Mouse (Mus musculus): ENCODE measurements around the gene Suds3. TPM values are rescaled to one million over a fixed set of nuclear protein-coding genes. Genes with fewer than 3 reads are reported as not detected.

Gene Suds3
- 24.1 and 26.6 TPM in 2 replicates for polyA plus RNA-seq (2015; fragmentation: Nextera tagmentation; extraction: Ambion mirVana)

DNA sequence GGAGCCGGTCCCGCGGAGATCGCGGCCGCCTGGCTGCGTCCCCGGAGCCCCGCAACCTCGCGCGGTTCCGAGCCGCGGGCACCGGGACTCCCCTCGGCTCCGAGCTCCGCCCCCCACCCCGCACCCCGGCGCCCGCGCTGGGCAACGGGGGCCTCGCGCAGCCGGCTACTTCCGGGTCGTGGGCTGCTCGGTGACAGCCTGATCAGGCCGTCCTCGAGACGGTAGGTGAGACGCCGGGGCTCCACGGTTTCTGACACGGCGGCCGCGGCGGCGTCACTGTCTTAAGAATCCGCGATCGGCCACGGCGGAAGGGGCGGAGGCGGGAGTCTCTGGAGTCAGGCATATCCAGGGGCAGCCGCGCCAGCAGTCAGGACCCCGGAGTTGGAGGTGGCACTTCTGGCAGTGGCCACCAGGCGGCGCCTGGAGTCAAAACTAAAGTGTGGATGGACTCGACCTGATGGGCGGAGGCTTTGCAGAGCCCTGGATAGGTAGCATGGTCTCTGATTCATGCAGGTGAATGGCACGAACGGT is at the start of gene Suds3:
Suds3 (minus strand) TSS at position 278 of the 531 bp plus-strand sequence.
- H3K9me3 ChIP-seq (replicated peaks; ENCODE audit: control insufficient read depth, low read length): no peaks in the 10 kb centered on the region
- peak; percentile 67 for ATAC-seq (ENCODE audit: low read depth)
- H3K4me3 ChIP-seq (ENCODE audit: low read depth, low read length): peak within 1 kb of the TSS; percentile 93
- H3K27me3 ChIP-seq (ENCODE audit: control insufficient read depth, insufficient read depth, low read depth, low read length): no peaks in the 10 kb centered on the region
- H3K4me2 ChIP-seq (ENCODE audit: low read depth, low read length): peak within 1 kb of the TSS; percentile 73
- peaks cover 18% of the 10 kb centered on the region for H3K36me3 ChIP-seq (ENCODE audit: control insufficient read depth, insufficient read depth)
- H3K9ac ChIP-seq (ENCODE audit: low read depth, low read length): peak within 1 kb of the TSS; percentile 91
- peak within 1 kb of the TSS; percentile 85 for H3K27ac ChIP-seq (ENCODE audit: low read length)
- WGBS (ENCODE audit: insufficient replicate concordance): under 1% methylated on average over 59 of the region's 59 CpGs
- H3K4me1 ChIP-seq (ENCODE audit: control insufficient read depth, low read depth, low read length): peaks cover 24% of the 10 kb centered on the region

DNA sequence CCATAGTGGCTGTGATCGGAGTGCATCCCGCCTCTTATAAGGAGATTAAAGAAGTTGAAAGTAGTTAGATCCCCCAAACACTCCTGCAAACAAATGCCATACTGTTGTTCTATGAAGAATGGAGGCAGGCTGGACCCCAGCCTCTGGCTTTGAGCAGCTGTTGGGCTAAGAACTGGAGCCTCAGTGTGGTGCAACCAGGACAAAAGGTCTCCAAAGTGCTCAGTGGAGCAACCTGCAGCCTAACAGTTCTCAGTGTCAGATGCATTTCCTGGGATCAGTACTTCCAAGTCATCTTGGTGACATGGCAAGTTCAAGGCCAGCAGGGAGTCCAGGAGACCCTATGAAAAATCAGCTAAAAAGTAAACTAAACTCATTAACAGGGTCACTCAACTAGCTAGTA is 49.0 kb upstream of the Suds3 start:
- Histone ChIP-seq H3K4me2 (ENCODE audit: low read depth, low read length) (no peak overlapping the region), H3K9me3 (replicated peaks; ENCODE audit: control insufficient read depth, low read length) (no peaks in the 10 kb centered on the region), H3K9ac (ENCODE audit: low read depth, low read length) (no peak overlapping the region), H3K36me3 (ENCODE audit: control insufficient read depth, insufficient read depth) (0 out of 2 replicates have a peak, but pooled peaks cover 5% of the 10 kb centered on the region), H3K27me3 (ENCODE audit: control insufficient read depth, insufficient read depth, low read depth, low read length) (no peaks in the 10 kb centered on the region), H3K4me1 (ENCODE audit: control insufficient read depth, low read depth, low read length) (peaks cover 6% of the 10 kb centered on the region), H3K4me3 (ENCODE audit: low read depth, low read length) (no peak overlapping the region), H3K27ac (ENCODE audit: low read length) (no peak overlapping the region)
- 86% methylated on average over 2 of the region's 2 CpGs for WGBS (ENCODE audit: insufficient replicate concordance)
- ATAC-seq (ENCODE audit: low read depth): 0 out of 2 replicates have a peak, but pooled peaks have one; percentile 17

DNA sequence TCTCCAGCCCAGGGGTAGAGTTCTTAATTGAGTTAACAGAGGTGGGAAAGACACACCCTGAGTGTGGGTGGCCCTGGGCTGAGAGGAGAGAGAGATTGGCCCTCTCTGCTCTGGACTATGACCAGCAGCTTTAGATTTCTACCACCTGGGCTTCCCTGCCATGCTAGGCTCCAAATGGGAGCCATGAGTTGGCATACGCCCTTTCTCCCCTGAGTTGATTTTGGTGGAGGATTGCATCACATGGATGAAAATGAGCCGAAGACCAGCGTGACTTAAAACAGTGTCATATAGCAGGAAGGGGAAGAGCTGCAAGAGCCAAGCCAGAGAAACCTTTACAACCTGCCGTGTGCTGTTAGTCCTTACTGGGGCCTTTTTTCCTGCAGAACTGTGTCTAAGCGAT is 48.6 kb upstream of the Suds3 start:
- Histone ChIP-seq H3K9me3 (replicated peaks; ENCODE audit: control insufficient read depth, low read length) (no peaks in the 10 kb centered on the region), H3K4me1 (ENCODE audit: control insufficient read depth, low read depth, low read length) (peaks cover 6% of the 10 kb centered on the region), H3K4me3 (ENCODE audit: low read depth, low read length) (no peak overlapping the region), H3K9ac (ENCODE audit: low read depth, low read length) (no peak overlapping the region), H3K27ac (ENCODE audit: low read length) (no peak overlapping the region), H3K36me3 (ENCODE audit: control insufficient read depth, insufficient read depth) (0 out of 2 replicates have a peak, but pooled peaks cover 5% of the 10 kb centered on the region), H3K4me2 (ENCODE audit: low read depth, low read length) (no peak overlapping the region), H3K27me3 (ENCODE audit: control insufficient read depth, insufficient read depth, low read depth, low read length) (no peaks in the 10 kb centered on the region)
- ATAC-seq (ENCODE audit: low read depth): peak; percentile 36
- 80% methylated on average over 5 of the region's 5 CpGs for WGBS (ENCODE audit: insufficient replicate concordance)

DNA sequence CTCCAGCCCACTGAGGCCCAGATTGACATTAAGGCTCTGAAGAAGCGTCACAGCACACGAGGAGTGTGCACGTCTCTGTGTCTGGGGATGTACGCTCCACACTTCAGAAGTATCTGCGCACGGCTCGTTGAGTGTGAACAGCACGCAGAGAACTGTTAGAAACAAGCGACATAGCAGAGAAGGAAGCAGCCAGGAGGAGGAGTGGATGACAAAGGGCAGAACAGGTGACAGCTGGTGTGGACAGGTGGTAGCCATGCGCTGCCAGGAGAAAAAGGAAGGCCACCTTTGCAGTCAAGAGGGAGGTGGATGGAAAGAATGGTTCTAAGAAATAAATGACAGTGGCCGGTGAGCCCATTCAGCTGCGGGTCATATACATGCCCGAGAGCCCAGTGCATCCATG is 47.9 kb upstream of the Suds3 start:
- Histone ChIP-seq H3K4me2 (ENCODE audit: low read depth, low read length) (no peak overlapping the region), H3K9me3 (replicated peaks; ENCODE audit: control insufficient read depth, low read length) (no peaks in the 10 kb centered on the region), H3K36me3 (ENCODE audit: control insufficient read depth, insufficient read depth) (peaks cover 7% of the 10 kb centered on the region; the same call in 1 of the 2 replicates), H3K9ac (ENCODE audit: low read depth, low read length) (no peak overlapping the region), H3K27ac (ENCODE audit: low read length) (no peak overlapping the region), H3K4me3 (ENCODE audit: low read depth, low read length) (no peak overlapping the region), H3K27me3 (ENCODE audit: control insufficient read depth, insufficient read depth, low read depth, low read length) (no peaks in the 10 kb centered on the region), H3K4me1 (ENCODE audit: control insufficient read depth, low read depth, low read length) (peaks cover 12% of the 10 kb centered on the region)
- 92% methylated on average over 13 of the region's 13 CpGs for WGBS (ENCODE audit: insufficient replicate concordance)
- no peak for ATAC-seq (ENCODE audit: low read depth)

DNA sequence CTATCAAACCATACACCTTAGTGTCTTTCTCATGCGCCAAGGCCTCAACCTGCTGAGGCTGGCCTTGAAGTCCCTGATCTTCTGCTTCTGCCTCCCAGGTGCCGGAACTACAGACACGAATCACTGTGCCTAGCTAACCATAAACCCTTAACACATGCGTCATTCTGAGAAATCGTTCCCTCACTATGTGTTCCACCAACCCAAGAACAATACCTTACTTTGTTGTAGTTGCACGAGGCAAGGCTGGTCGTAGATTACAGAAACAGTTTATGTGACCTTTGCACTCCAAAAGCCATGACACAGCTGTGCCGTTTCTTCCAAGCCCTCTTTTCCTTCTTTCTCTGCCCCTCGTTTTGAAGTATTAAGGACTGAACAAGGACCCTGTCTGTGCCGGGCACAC is 44.6 kb upstream of the Suds3 start:
- H3K27ac ChIP-seq (ENCODE audit: low read length): no peak overlapping the region
- no peak for ATAC-seq (ENCODE audit: low read depth)
- H3K4me2 ChIP-seq (ENCODE audit: low read depth, low read length): no peak overlapping the region
- H3K4me1 ChIP-seq (ENCODE audit: control insufficient read depth, low read depth, low read length): peaks cover 10% of the 10 kb centered on the region
- H3K9me3 ChIP-seq (replicated peaks; ENCODE audit: control insufficient read depth, low read length): no peaks in the 10 kb centered on the region
- 73% methylated on average over 10 of the region's 10 CpGs for WGBS (ENCODE audit: insufficient replicate concordance)
- no peak overlapping the region for H3K9ac ChIP-seq (ENCODE audit: low read depth, low read length)
- no peaks in the 10 kb centered on the region for H3K27me3 ChIP-seq (ENCODE audit: control insufficient read depth, insufficient read depth, low read depth, low read length)
- H3K4me3 ChIP-seq (ENCODE audit: low read depth, low read length): no peak overlapping the region
- peaks cover 12% of the 10 kb centered on the region; the same call in 1 of the 2 replicates for H3K36me3 ChIP-seq (ENCODE audit: control insufficient read depth, insufficient read depth)

GRCm38 (mm10) chr5:117159805-117160291 is 43.9 kb upstream of the Suds3 start:
- no peak overlapping the region for H3K4me3 ChIP-seq (ENCODE audit: low read depth, low read length)
- 65% methylated on average over 6 of the region's 6 CpGs for WGBS (ENCODE audit: insufficient replicate concordance)
- ATAC-seq (ENCODE audit: low read depth): no peak
- H3K9me3 ChIP-seq (replicated peaks; ENCODE audit: control insufficient read depth, low read length): no peaks in the 10 kb centered on the region
- no peak overlapping the region for H3K4me2 ChIP-seq (ENCODE audit: low read depth, low read length)
- H3K36me3 ChIP-seq (ENCODE audit: control insufficient read depth, insufficient read depth): peaks cover 13% of the 10 kb centered on the region; the same call in 1 of the 2 replicates
- H3K4me1 ChIP-seq (ENCODE audit: control insufficient read depth, low read depth, low read length): peaks cover 10% of the 10 kb centered on the region
- no peak overlapping the region for H3K9ac ChIP-seq (ENCODE audit: low read depth, low read length)
- no peak overlapping the region for H3K27ac ChIP-seq (ENCODE audit: low read length)
- H3K27me3 ChIP-seq (ENCODE audit: control insufficient read depth, insufficient read depth, low read depth, low read length): no peaks in the 10 kb centered on the region

- Histone ChIP-seq H3K4me2 (ENCODE audit: low read depth, low read length) (no peak overlapping the region), H3K9me3 (replicated peaks; ENCODE audit: control insufficient read depth, low read length) (no peaks in the 10 kb centered on the region), H3K4me1 (ENCODE audit: control insufficient read depth, low read depth, low read length) (peaks cover 10% of the 10 kb centered on the region), H3K9ac (ENCODE audit: low read depth, low read length) (no peak overlapping the region), H3K27ac (ENCODE audit: low read length) (peak overlapping the region; percentile 50), H3K36me3 (ENCODE audit: control insufficient read depth, insufficient read depth) (peaks cover 13% of the 10 kb centered on the region; the same call in 1 of the 2 replicates), H3K4me3 (ENCODE audit: low read depth, low read length) (no peak overlapping the region), H3K27me3 (ENCODE audit: control insufficient read depth, insufficient read depth, low read depth, low read length) (no peaks in the 10 kb centered on the region)
- ATAC-seq (ENCODE audit: low read depth): no peak
- 65% methylated on average over 8 of the region's 8 CpGs for WGBS (ENCODE audit: insufficient replicate concordance)
Observed at GRCm38 (mm10) chr5:117159326-117159725, 43.4 kb upstream of the Suds3 start.

DNA sequence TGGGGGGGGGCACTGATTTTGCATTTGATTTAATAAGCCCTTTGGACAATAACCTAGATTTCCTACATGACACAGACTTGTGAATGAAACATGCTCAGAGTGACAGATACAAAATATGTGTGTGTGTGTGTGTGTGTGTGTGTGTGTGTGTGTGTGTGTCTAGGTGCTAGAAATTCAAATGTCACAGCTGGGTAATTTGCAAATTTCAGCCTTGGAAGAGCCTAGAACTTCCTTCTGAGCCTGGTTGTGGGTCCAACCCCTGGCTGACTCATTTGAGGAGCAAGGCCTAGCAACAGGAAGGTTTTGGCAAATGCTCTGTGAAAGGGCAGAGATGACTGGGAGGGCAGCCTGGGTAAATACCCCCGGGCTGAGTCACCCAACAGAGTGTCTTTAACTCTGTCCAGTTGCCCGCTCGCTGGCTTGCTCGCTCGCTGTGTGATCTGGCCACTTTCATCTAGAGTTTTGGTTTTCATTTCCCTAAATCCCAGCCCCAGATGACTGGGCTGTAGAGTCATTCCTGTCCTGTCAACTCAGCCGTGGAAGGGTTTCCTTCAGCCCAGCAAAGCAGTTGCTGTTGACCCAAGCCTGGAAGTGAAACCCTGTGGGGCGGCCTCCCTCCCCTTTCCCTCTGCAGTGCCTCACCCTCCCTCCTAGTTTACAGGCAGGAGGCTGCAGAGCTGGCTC is 42.6 kb upstream of the Suds3 start:
- Histone ChIP-seq H3K4me1 (ENCODE audit: control insufficient read depth, low read depth, low read length) (peaks cover 10% of the 10 kb centered on the region), H3K27ac (ENCODE audit: low read length) (peak overlapping the region; percentile 50), H3K4me3 (ENCODE audit: low read depth, low read length) (no peak overlapping the region), H3K4me2 (ENCODE audit: low read depth, low read length) (no peak overlapping the region), H3K9ac (ENCODE audit: low read depth, low read length) (no peak overlapping the region), H3K9me3 (replicated peaks; ENCODE audit: control insufficient read depth, low read length) (no peaks in the 10 kb centered on the region), H3K27me3 (ENCODE audit: control insufficient read depth, insufficient read depth, low read depth, low read length) (no peaks in the 10 kb centered on the region), H3K36me3 (ENCODE audit: control insufficient read depth, insufficient read depth) (peaks cover 12% of the 10 kb centered on the region; the same call in 1 of the 2 replicates)
- ATAC-seq (ENCODE audit: low read depth): peak; percentile 30; the same call in 1 of the 2 replicates
- 76% methylated on average over 7 of the region's 7 CpGs for WGBS (ENCODE audit: insufficient replicate concordance)

DNA sequence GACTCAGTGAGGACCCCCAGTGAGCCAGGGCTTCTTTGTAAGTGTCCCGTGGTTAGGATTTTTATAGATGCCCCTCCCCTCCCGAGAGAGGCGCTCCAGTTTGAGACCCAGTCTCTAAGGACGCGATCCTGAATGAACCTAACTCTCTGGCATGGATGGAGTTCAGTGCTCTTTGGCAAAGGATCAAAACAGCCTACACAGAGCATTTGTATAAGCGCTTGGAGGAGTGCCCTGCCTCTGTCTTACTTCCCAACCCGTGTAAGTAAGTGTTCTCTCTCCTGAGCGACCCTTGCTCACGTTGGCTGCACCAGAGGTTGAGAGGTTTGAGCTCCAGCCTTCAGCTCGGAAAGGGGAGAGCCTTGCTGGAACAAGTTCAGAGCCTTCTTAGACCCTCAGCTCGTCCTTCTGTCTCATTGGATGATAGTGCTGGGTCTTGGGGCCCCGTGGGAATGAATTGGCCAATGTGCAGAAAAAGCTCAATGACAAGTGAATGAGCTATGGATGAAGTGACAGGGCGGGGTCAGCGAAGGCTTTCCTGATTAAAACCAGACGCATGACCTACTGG is 37.7 kb upstream of the Suds3 start:
- Histone ChIP-seq H3K4me3 (ENCODE audit: low read depth, low read length) (no peak overlapping the region), H3K27ac (ENCODE audit: low read length) (no peak overlapping the region), H3K27me3 (ENCODE audit: control insufficient read depth, insufficient read depth, low read depth, low read length) (no peaks in the 10 kb centered on the region), H3K9ac (ENCODE audit: low read depth, low read length) (no peak overlapping the region), H3K36me3 (ENCODE audit: control insufficient read depth, insufficient read depth) (peaks cover 26% of the 10 kb centered on the region), H3K9me3 (replicated peaks; ENCODE audit: control insufficient read depth, low read length) (no peaks in the 10 kb centered on the region), H3K4me2 (ENCODE audit: low read depth, low read length) (no peak overlapping the region), H3K4me1 (ENCODE audit: control insufficient read depth, low read depth, low read length) (peaks cover 8% of the 10 kb centered on the region)
- ATAC-seq (ENCODE audit: low read depth): no peak
- WGBS (ENCODE audit: insufficient replicate concordance): 74% methylated on average over 15 of the region's 15 CpGs

Measured in liver, embryonic 16.5 days (tissue).